Mouse (Mus musculus) neutrophil, adult 59 days (primary cell): ENCODE measurements around the gene Myog. TPM values are rescaled to one million over a fixed set of nuclear protein-coding genes. Genes with fewer than 3 reads are reported as not detected.

Experiments
- total RNA-seq, 2 experiments: library from RNA; stranded (reverse); gene quantifications; 1 replicate in 1 of 2; 2 replicates in 1 of 2; pipeline ENCODE4 v1.2.4; 2023

The Myog gene
- total RNA-seq: not detected

GRCm38 (mm10) chr1:134289598-134290099 lies at the start of gene Myog:
TSS of gene Myog (plus strand) at chr1:134289989.

GRCm38 (mm10) chr1:134332770-134333271 lies 43.0 kb downstream of the Myog start, which contains the start of gene Ppfia4:
TSS of gene Ppfia4 (minus strand) at chr1:134332928.

Other genes starting within 250 kb of the Myog start
- 100 to 1,000 TPM; 549 to 568 TPM for gene Btg2, start 210.9 kb upstream of the Myog start, total RNA-seq
- gene Chit1, start 178.7 kb upstream of the Myog start, total RNA-seq: 10 to 100 TPM; 22.3 to 34.2 TPM
- 100 to 1,000 TPM; 575 to 604 TPM for gene Chil1, start 107.8 kb upstream of the Myog start, total RNA-seq
- gene Mybph, start 96.5 kb upstream of the Myog start, total RNA-seq: under 1 TPM; 0.53 to 0.78 TPM
- gene Adora1, start 54.6 kb upstream of the Myog start, total RNA-seq: not detected
- gene Ppfia4, start 42.9 kb downstream of the Myog start, total RNA-seq: 10 to 100 TPM in 1 of 2 experiments, 1 to 10 TPM in 1; 9.5 to 18.4 TPM
- gene Tmem183a, start 72.0 kb downstream of the Myog start, total RNA-seq: 10 to 100 TPM; 49.7 to 60.6 TPM
- gene 4933406M09Rik, start 96.0 kb downstream of the Myog start, total RNA-seq: not detected
- 10 to 100 TPM; 56.2 to 59.4 TPM for gene Cyb5r1, start 115.6 kb downstream of the Myog start, total RNA-seq
- gene Adipor1, start 125.4 kb downstream of the Myog start, total RNA-seq: 100 to 1,000 TPM; 316 to 330 TPM
- gene Klhl12, start 165.5 kb downstream of the Myog start, total RNA-seq: 10 to 100 TPM; 23.9 to 29.5 TPM
- 10 to 100 TPM; 18.0 to 19.1 TPM for gene Rabif, start 204.7 kb downstream of the Myog start, total RNA-seq